Mouse (Mus musculus): ENCODE data around the gene Asrgl1. TPM values are rescaled to one million over a fixed set of nuclear protein-coding genes. Genes with fewer than 3 reads are reported as not detected.
"Not testable (repeated sequence)": the region's sequence is repeated elsewhere in the genome, so short reads cannot be mapped to it uniquely, and the experiment has no call there.

Asrgl1 gene
- polyA plus RNA-seq, 1 experiment from 2014 or later: 10.4 TPM

GRCm38 (mm10) chr19:9090709-9091108 is 44.7 kb downstream of the Asrgl1 start:
- H3K9me3 ChIP-seq (ENCODE audit: control insufficient read depth, low read length): no peaks in the 10 kb centered on the region
- no peak overlapping the region for H3K4me2 ChIP-seq (ENCODE audit: low read depth, low read length)
- 42% methylated on average over 2 of the region's 2 CpGs for WGBS
- no peaks in the 10 kb centered on the region for H3K4me1 ChIP-seq (ENCODE audit: control insufficient read depth, insufficient read depth, low read length)
- H3K4me3 ChIP-seq (ENCODE audit: low read length): no peak overlapping the region
- H3K27ac ChIP-seq (ENCODE audit: low read length): no peak overlapping the region
- no peak for ATAC-seq
- H3K27me3 ChIP-seq (replicated peaks; ENCODE audit: control insufficient read depth, insufficient read depth, low read length): no peaks in the 10 kb centered on the region
- no peak overlapping the region for H3K9ac ChIP-seq (ENCODE audit: low read depth, low read length)
- no peaks in the 10 kb centered on the region for H3K36me3 ChIP-seq (ENCODE audit: control insufficient read depth, insufficient read depth, low read length)

GRCm38 (mm10) chr19:9090191-9090590 is 45.2 kb downstream of the Asrgl1 start:
- Histone ChIP-seq H3K4me1 (ENCODE audit: control insufficient read depth, insufficient read depth, low read length) (no peaks in the 10 kb centered on the region), H3K4me3 (ENCODE audit: low read length) (no peak overlapping the region), H3K9me3 (ENCODE audit: control insufficient read depth, low read length) (no peaks in the 10 kb centered on the region), H3K27ac (ENCODE audit: low read length) (no peak overlapping the region), H3K36me3 (ENCODE audit: control insufficient read depth, insufficient read depth, low read length) (no peaks in the 10 kb centered on the region), H3K27me3 (replicated peaks; ENCODE audit: control insufficient read depth, insufficient read depth, low read length) (no peaks in the 10 kb centered on the region), H3K4me2 (ENCODE audit: low read depth, low read length) (no peak overlapping the region), H3K9ac (ENCODE audit: low read depth, low read length) (no peak overlapping the region)
- no peak for ATAC-seq
- 69% methylated on average over 4 of the region's 4 CpGs for WGBS

GRCm38 (mm10) chr19:9087821-9088220 is 47.6 kb downstream of the Asrgl1 start, which contains the start of gene Scgb1a1:
TSS of gene Scgb1a1 (minus strand) at chr19:9087958.
- Histone ChIP-seq H3K4me3 (ENCODE audit: low read length) (no peak within 1 kb of the TSS), H3K9me3 (ENCODE audit: control insufficient read depth, low read length) (no peaks in the 10 kb centered on the region), H3K27ac (ENCODE audit: low read length) (no peak within 1 kb of the TSS), H3K36me3 (ENCODE audit: control insufficient read depth, insufficient read depth, low read length) (no peaks in the 10 kb centered on the region), H3K27me3 (replicated peaks; ENCODE audit: control insufficient read depth, insufficient read depth, low read length) (no peaks in the 10 kb centered on the region), H3K4me1 (ENCODE audit: control insufficient read depth, insufficient read depth, low read length) (no peaks in the 10 kb centered on the region), H3K4me2 (ENCODE audit: low read depth, low read length) (no peak within 1 kb of the TSS), H3K9ac (ENCODE audit: low read depth, low read length) (no peak within 1 kb of the TSS)
- ATAC-seq: no peak
- 85% methylated on average over 4 of the region's 4 CpGs for WGBS

- H3K27ac ChIP-seq (ENCODE audit: low read length); H3K9me3 ChIP-seq (ENCODE audit: control insufficient read depth, low read length); H3K36me3 ChIP-seq (ENCODE audit: control insufficient read depth, insufficient read depth, low read length); H3K4me2 ChIP-seq (ENCODE audit: low read depth, low read length); ATAC-seq; H3K9ac ChIP-seq (ENCODE audit: low read depth, low read length); H3K27me3 ChIP-seq (replicated peaks; ENCODE audit: control insufficient read depth, insufficient read depth, low read length); H3K4me3 ChIP-seq (ENCODE audit: low read length): not testable (repeated sequence)
- H3K4me1 ChIP-seq (ENCODE audit: control insufficient read depth, insufficient read depth, low read length): peaks cover 16% of the 10 kb centered on the region
- WGBS: 48% methylated on average over 2 of the region's 2 CpGs
Measured at GRCm38 (mm10) chr19:9083892-9084291, 51.5 kb downstream of the Asrgl1 start.

GRCm38 (mm10) chr19:9083010-9083355 is 52.5 kb downstream of the Asrgl1 start:
- H3K27ac ChIP-seq (ENCODE audit: low read length): no peak overlapping the region
- 0 out of 2 replicates have a peak overlapping the region, but pooled peaks have one; percentile 13 for H3K4me3 ChIP-seq (ENCODE audit: low read length)
- H3K9ac ChIP-seq (ENCODE audit: low read depth, low read length): 0 out of 2 replicates have a peak overlapping the region, but pooled peaks have one; percentile 41
- 89% methylated on average over 2 of the region's 2 CpGs for WGBS
- no peaks in the 10 kb centered on the region for H3K9me3 ChIP-seq (ENCODE audit: control insufficient read depth, low read length)
- H3K27me3 ChIP-seq (replicated peaks; ENCODE audit: control insufficient read depth, insufficient read depth, low read length): no peaks in the 10 kb centered on the region
- no peaks in the 10 kb centered on the region for H3K36me3 ChIP-seq (ENCODE audit: control insufficient read depth, insufficient read depth, low read length)
- H3K4me1 ChIP-seq (ENCODE audit: control insufficient read depth, insufficient read depth, low read length): peaks cover 16% of the 10 kb centered on the region
- H3K4me2 ChIP-seq (ENCODE audit: low read depth, low read length): peak overlapping the region; percentile 40; the same call in 1 of the 2 replicates
- peak; percentile 15 for ATAC-seq

- H3K9ac ChIP-seq (ENCODE audit: low read depth, low read length): peak overlapping the region; percentile 41; the same call in 1 of the 2 replicates
- WGBS: 12% methylated on average over 23 of the region's 23 CpGs
- H3K36me3 ChIP-seq (ENCODE audit: control insufficient read depth, insufficient read depth, low read length): no peaks in the 10 kb centered on the region
Measured at GRCm38 (mm10) chr19:9082191-9083009, 53.0 kb downstream of the Asrgl1 start.

GRCm38 (mm10) chr19:9081311-9082190 is 53.9 kb downstream of the Asrgl1 start:
- no peaks in the 10 kb centered on the region for H3K9me3 ChIP-seq (ENCODE audit: control insufficient read depth, low read length)
- no peak overlapping the region for H3K4me2 ChIP-seq (ENCODE audit: low read depth, low read length)
- H3K9ac ChIP-seq (ENCODE audit: low read depth, low read length): no peak overlapping the region; the same call in 1 of the 2 replicates
- H3K27me3 ChIP-seq (replicated peaks; ENCODE audit: control insufficient read depth, insufficient read depth, low read length): no peaks in the 10 kb centered on the region
- peaks cover 22% of the 10 kb centered on the region for H3K4me1 ChIP-seq (ENCODE audit: control insufficient read depth, insufficient read depth, low read length)
- H3K36me3 ChIP-seq (ENCODE audit: control insufficient read depth, insufficient read depth, low read length): no peaks in the 10 kb centered on the region
- H3K4me3 ChIP-seq (ENCODE audit: low read length): no peak overlapping the region; the same call in 1 of the 2 replicates
- peak; percentile 58 for ATAC-seq
- peak overlapping the region; percentile 70 for H3K27ac ChIP-seq (ENCODE audit: low read length)
- 63% methylated on average over 14 of the region's 14 CpGs for WGBS

More at GRCm38 (mm10) chr19:9082191-9083009, 53.0 kb downstream of the Asrgl1 start:
- Histone ChIP-seq H3K4me1 (ENCODE audit: control insufficient read depth, insufficient read depth, low read length) (peaks cover 19% of the 10 kb centered on the region), H3K27me3 (replicated peaks; ENCODE audit: control insufficient read depth, insufficient read depth, low read length) (no peaks in the 10 kb centered on the region), H3K9me3 (ENCODE audit: control insufficient read depth, low read length) (no peaks in the 10 kb centered on the region), H3K27ac (ENCODE audit: low read length) (peak overlapping the region; percentile 70), H3K4me3 (ENCODE audit: low read length) (peak overlapping the region; percentile 13; the same call in 1 of the 2 replicates), H3K4me2 (ENCODE audit: low read depth, low read length) (peak overlapping the region; percentile 40)
- ATAC-seq: peak; percentile 93

- H3K9ac ChIP-seq (ENCODE audit: low read depth, low read length): no peak overlapping the region; the same call in 1 of the 2 replicates
- H3K36me3 ChIP-seq (ENCODE audit: control insufficient read depth, insufficient read depth, low read length): no peaks in the 10 kb centered on the region
- no peaks in the 10 kb centered on the region for H3K9me3 ChIP-seq (ENCODE audit: control insufficient read depth, low read length)
- 27% methylated on average over 7 of the region's 7 CpGs for WGBS
- 0 out of 2 replicates have a peak overlapping the region, but pooled peaks have one; percentile 1 for H3K27ac ChIP-seq (ENCODE audit: low read length)
- H3K4me1 ChIP-seq (ENCODE audit: control insufficient read depth, insufficient read depth, low read length): peaks cover 22% of the 10 kb centered on the region
- H3K4me2 ChIP-seq (ENCODE audit: low read depth, low read length): no peak overlapping the region
- no peaks in the 10 kb centered on the region for H3K27me3 ChIP-seq (replicated peaks; ENCODE audit: control insufficient read depth, insufficient read depth, low read length)
- ATAC-seq: no peak
- H3K4me3 ChIP-seq (ENCODE audit: low read length): no peak overlapping the region
Measured at GRCm38 (mm10) chr19:9079916-9080315, 55.5 kb downstream of the Asrgl1 start.

All from intestine, embryonic 16.5 days (tissue).